Mouse (Mus musculus) common myeloid progenitor, adult 5-6 weeks (primary cell): ENCODE data around the gene Gm45713. TPM values are rescaled to one million over a fixed set of nuclear protein-coding genes. Genes with fewer than 3 reads are reported as not detected.
"Not testable (repeated sequence)": the region's sequence is repeated elsewhere in the genome, so short reads cannot be mapped to it uniquely, and the experiment has no call there.

Experiments used
- ATAC-seq: replicated peaks from 2 replicates; pipeline ENCODE4 v1.8.0; 2016; ENCODE audit warnings: low read depth, mild to moderate bottlenecking, moderate TSS enrichment, inconsistent platforms; ENCODE audit not compliant: poor library complexity, severe bottlenecking
- total RNA-seq: library from RNA; stranded (forward); fragments of 200-1000, 187-1606 nt; gene quantifications from 2 replicates; pipeline ENCODE4 v1.2.3, GENCODE M21; 2017

Gm45713 gene
- total RNA-seq, 1 experiment from 2014 or later: not detected

DNA sequence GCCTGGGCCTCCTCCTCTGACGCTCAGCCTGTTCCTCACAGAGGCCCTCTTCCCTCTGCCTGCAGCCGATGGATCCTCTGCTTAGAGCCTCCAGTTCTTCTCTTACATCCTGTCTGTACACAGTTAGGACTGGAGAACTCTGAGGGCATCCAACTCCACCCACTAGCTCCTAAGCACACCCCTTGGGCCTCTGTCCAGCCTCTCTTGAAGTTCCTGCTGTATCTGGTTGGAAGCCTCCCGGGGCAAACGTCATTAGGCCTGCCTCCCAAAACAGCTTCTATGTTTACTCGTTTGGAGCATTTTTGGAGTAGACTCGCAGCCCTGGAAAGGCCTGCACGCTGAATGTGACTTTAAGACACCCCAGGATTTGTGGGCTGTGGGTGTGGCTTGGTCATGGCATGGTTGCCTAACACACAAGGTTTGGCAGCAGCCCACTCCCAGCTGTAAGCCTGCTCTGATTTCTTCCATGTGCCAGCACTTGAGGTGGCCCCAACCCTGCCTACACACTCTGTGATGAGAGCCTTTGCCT, 32.3 kb downstream of the Gm45713 start, which contains the start of gene Fcgrt:
Gene Fcgrt, minus strand, starts transcription at position 200 of the 529 bp plus-strand sequence.
- ATAC-seq: peak; percentile 88

DNA sequence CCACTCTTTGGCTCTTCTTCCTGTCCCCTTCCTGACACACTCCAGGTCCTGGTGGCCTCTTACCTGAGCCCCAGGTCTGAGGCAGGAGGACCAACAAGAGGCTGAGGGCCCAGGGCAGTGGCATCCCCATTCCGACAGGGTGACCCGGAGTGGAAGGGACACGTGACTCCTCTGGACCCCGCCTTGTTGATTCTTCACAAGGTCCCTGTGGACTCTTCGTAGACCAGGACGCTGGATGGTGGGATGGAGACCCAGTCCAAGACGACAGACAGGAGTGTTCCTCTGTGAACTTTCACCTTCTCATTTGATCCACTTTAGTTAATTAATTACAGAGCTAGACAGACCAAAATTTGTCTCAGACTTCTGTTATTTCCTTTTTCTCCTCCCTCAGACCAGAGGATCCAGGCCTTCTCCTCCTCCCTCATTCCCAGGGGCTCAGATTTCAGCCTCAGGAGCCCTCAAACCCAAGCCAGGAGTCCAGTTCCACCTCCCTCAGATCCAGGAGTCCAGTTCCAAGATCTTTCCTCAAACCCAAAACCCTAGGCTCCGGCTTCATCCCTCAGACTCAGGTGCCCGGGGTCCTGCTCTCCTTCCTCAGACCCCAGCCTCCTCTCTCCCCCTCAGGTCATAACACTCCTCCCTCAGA, 33.0 kb downstream of the Gm45713 start:
- no peak for ATAC-seq

DNA sequence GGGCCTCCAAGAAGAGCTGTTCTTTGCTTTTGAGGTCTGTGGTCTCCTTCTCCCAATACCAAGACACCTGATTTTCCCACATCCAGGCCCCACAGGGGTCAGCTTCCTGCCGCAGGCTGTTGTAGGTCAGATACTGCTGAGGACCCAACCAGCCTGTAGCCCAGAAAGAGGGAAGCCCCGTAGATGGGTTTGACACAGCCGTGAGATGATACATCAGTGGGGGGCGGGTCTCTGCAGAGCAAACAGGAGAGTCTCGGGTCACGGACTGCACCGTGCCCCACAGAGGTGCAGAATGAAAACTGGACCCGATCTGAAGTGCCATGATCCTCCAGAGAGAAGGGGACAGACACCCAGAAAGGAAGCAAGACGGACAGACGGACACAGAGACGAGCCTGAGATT, 33.6 kb downstream of the Gm45713 start:
- no peak for ATAC-seq

DNA sequence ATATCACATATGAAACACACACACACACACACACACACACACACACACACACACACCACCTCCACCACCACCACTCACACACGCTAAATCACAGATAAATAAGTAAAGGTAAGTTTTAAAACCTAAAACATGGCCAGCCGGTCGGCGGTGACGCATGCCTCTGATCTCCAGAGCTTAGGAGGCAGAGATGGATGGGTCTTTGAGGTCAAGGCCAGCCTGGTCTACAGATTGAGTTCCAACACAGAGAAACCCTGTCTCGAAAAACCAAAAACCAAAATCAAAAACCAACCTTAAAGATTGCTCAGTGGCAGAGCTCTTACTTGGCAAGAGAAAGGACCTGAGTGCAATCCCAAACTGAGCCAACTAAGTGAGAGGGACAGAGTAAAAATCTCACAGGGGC, 36.0 kb downstream of the Gm45713 start:
- ATAC-seq: no peak

- ATAC-seq: no peak
Observed at GRCm38 (mm10) chr7:45098541-45099240, 37.3 kb downstream of the Gm45713 start.

DNA sequence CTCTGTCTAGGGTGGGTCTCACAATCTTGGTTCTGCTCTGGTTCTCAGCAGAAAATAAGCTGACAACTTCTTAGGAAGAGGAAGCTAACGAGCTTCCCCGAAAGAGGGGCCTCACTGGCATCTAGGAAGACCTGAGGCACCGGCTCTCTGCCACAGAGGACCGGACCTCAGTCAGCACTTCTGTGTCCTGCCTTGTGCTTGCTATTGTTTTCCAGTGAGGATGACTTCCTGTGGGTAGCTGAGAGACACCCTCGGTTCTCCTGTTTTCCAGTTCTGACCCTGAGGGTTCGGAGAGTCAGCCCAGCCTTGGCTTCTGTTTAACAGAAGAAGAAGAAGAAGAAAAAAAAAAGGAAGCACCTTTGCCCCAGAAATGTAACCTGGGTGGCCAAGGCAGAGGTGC, 38.6 kb downstream of the Gm45713 start:
- ATAC-seq: 0 out of 2 replicates have a peak, but pooled peaks have one; percentile 9

GRCm38 (mm10) chr7:45095965-45096364, 40.1 kb downstream of the Gm45713 start:
- ATAC-seq: not testable (repeated sequence)

GRCm38 (mm10) chr7:45095367-45095766, 40.7 kb downstream of the Gm45713 start:
- no peak for ATAC-seq

GRCm38 (mm10) chr7:45094121-45094520, 41.9 kb downstream of the Gm45713 start:
- no peak for ATAC-seq

DNA sequence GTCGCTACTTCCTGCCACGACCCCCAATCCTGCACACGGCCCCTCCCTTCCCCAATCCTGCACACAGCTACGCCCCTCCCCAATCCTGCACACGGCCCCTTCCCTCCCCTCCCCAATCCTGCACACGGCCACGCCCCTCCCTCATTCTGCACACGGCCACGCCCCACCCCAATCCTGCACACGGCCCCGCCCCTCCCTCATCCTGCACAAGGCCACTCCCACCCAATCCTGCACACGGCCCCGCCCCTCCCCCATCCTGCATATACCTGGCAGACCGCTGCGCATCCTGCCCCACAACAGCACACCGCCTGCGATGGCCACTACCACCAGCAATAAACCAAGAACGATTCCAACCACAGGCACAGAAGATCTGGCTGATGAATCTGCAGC, 42.5 kb downstream of the Gm45713 start:
- ATAC-seq: no peak

DNA sequence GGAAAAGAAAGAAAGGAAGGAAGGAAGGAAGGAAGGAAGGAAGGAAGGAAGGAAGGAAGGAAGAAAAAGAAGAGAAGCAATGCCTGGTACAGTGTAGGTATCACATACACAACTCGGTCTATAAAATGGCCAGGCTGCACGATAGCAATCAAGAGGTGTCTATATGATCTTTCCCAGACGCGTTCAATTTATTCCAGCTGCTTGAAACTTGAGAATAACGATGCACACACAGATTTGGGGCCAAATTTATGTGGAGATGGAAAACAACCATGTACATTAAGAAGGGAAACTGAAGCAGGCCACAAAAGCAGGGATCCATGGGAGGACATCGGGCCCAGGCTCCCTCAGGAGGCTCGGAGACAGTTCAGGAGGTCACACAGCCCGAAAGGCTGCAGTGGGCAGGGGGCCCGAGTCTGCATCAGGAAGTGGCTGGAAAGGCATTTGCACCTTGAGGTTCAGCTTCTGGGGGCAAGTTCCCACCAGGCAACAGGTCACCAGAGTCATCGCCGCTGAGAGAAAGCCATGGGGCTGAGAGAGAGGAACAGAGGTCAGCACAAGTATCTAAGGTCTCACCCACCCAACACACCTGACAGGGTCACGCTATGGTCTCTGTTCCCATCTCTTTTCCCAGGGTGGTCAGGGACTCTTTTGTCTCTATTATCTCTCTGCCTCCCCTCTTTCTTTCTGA, 43.1 kb downstream of the Gm45713 start:
- no peak for ATAC-seq

DNA sequence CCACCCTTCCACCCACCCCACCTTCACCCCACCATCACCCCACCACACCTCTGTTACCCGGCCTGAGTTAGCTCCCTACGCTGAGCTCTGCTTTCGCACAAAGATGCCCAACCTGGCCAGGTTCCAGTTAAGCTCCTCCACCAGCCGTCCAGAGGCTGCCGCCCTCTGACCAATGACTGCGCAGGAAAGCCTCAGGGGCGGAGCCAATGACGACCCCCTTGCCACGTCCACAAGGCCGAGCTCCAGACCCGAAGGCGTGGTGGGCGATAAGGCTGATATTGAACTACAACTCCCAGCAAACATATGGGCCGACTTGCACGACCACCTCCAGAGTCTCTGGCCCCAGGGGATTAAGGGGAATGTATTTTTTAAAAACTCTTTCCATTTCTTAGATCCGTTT, 44.0 kb downstream of the Gm45713 start, which contains the start of gene Rcn3:
Gene Rcn3, minus strand, starts transcription at position 174 of the 400 bp plus-strand sequence.
- ATAC-seq: peak; percentile 84

DNA sequence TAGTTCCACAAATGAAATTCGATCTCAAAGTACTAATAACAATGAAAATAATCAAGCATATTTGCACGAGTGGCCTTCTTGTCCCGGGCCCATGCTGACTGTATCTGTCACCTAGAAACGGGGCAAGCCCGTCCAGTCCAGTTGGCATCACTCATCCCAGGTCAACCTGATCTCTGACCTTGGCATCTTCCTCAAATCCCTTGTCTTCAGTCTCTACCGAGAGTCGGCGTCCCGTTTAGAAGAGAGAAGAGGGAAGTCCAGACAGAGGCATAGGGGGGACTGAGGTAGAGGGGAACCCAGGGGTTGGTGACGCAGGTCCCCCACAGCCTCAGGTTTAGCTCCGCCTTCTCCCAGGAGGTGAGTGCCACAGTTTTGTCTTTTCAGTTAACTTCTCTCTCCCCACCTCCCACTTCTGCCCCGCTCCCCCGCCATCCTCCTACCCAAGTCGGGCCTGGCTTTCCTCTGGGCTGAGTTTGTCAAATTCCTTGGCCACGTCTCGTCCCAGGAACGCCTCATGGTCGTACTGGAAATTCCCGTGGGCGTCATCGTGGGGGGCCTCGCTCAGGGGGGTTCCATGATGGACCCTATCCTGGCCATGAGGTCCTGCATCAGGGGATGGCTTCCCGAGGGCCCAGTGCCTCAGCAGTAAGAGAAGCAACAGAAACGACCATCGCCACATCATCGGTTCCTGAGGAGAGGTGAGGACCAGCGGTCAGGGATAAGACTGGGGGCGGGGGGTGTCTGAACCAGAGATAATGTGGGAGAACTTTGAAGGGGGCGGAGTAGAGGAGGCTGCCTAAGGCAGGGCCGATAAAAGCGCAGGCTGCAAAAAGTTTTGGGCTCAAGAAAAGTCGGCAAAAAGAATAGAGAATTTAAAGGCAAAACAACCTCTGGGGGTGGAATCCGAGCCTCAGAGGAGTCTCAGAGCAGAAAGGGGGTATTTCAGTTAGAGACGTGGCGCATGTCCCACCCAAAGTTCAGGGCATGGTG, 44.7 kb downstream of the Gm45713 start:
- peak; percentile 61 for ATAC-seq

DNA sequence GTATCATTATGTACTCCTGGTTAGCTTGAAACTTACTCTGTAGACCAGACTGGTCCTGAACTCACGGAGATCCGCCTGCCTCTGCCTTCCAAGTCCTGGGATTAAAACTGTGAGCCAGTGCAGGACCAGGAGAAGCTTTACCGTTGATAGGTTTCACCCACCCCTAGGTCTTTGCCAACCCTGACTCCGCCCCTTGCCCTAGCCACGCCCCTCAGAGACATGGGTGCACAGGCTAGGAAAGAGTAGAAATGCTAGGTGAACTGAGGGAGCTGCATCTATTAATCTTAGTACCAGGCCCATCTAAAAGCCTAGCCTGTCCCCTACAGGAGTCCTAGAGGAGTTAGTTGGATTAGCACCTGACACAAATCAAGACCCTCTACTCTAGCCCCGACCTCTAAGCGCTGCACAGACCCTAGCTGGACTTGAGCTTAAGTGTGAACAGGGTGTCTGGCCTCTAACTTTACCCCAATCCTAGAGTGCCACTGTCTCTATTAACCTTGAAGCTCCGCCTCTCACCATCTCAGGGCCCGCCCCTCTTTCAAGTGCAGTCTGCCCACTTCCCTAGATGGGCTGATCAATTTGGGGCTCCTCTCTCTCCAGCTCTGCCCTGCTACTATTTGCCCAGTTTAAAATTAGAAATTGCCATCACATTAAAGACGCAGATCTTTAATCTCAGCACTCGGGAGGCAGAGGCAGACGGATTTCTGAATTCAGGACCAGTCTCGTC, 45.6 kb downstream of the Gm45713 start:
- peak; percentile 62 for ATAC-seq

- no peak for ATAC-seq
Observed at GRCm38 (mm10) chr7:45088597-45088996, 47.4 kb downstream of the Gm45713 start.

DNA sequence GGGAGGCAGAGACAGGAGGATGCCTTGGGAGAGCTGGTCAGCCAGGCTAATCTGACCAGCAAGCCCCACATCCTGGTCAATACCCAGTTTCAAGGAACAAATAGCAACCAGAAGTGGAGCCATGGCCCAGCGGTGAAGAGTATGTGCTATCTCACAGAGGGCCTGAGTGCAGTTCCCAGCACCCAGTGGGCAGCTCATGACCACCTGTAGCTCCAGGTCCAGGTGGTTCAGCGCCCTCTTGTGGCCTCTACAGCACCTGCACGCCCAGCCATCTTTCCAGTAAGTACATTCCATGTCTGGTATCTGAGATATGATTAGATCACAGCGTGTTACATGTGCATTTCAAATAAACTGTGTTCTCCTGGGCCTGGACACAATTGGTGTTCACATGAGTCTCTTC, 49.9 kb downstream of the Gm45713 start:
- ATAC-seq: no peak

- no peak for ATAC-seq
Observed at GRCm38 (mm10) chr7:45083300-45083890, 52.6 kb downstream of the Gm45713 start.

GRCm38 (mm10) chr7:45082401-45083299, 53.4 kb downstream of the Gm45713 start:
- ATAC-seq: peak; percentile 76
